Mouse (Mus musculus) heart, embryonic 13.5 days (tissue): Measurements from ENCODE around the gene E2f1. TPM values are rescaled to one million over a fixed set of nuclear protein-coding genes. Genes with fewer than 3 reads are reported as not detected.

Experiments used
- ATAC-seq: fragments of 200-750 bp; cut with Nextera tagmentation; 2 replicates; pipeline ENCODE4 v1.8.0; 2017; ENCODE audit warnings: moderate TSS enrichment; ENCODE audit not compliant: insufficient number of reproducible peaks, low FRiP score, low TSS enrichment; ENCODE audit errors: extremely low read depth
- H3K27ac ChIP-seq: fragments of 300-500 bp; sonication (generic); replicated peaks from 2 replicates; pipeline ENCODE4 v1.5.1; 2015; ENCODE audit warnings: moderate library complexity, mild to moderate bottlenecking, inconsistent platforms
- H3K27me3 ChIP-seq: fragments of 300-500 bp; sonication (generic); replicated peaks from 2 replicates; pipeline ENCODE4 v1.6.1; 2015; ENCODE audit warnings: mild to moderate bottlenecking, inconsistent platforms
- H3K36me3 ChIP-seq: fragments of 300-500 bp; sonication (generic); 2 replicates; pipeline ENCODE4 v1.6.1; 2015; ENCODE audit warnings: mild to moderate bottlenecking, inconsistent platforms
- H3K4me1 ChIP-seq: fragments of 300-500 bp; sonication (generic); 2 replicates; pipeline ENCODE4 v1.6.1; 2015; ENCODE audit warnings: inconsistent platforms
- H3K4me2 ChIP-seq: fragments of 300-500 bp; sonication (generic); 2 replicates; pipeline ENCODE4 v1.6.1; 2015; ENCODE audit warnings: inconsistent platforms, mild to moderate bottlenecking, moderate library complexity
- H3K4me3 ChIP-seq: fragments of 300-500 bp; sonication (generic); 2 replicates; pipeline ENCODE4 v1.5.1; 2015; ENCODE audit warnings: moderate library complexity, mild to moderate bottlenecking, inconsistent platforms
- H3K9ac ChIP-seq: fragments of 300-500 bp; sonication (generic); 2 replicates; pipeline ENCODE4 v1.6.1; 2015; ENCODE audit warnings: inconsistent platforms, mild to moderate bottlenecking, moderate library complexity
- H3K9me3 ChIP-seq: fragments of 300-500 bp; sonication (generic); 2 replicates; pipeline ENCODE4 v1.6.1; 2016; ENCODE audit warnings: inconsistent platforms
- WGBS: fragments of 180-500 bp; shearing (Covaris S2); methylation state at CpG from one replicate; pipeline ENCODE4 v1.1.7; 2015; ENCODE audit warnings: mixed read lengths; 5-methylcytosine and 5-hydroxymethylcytosine counted together
- polyA plus RNA-seq: library from polyadenylated mRNA; unstranded; fragments of >200 nt; fragmentation: Nextera tagmentation; extraction: Ambion mirVana; gene quantifications from 2 replicates; pipeline ENCODE4 v1.2.1, GENCODE M21; 2015

The E2f1 gene
- polyA plus RNA-seq, 1 experiment from 2014 or later, result 15.5 TPM

DNA sequence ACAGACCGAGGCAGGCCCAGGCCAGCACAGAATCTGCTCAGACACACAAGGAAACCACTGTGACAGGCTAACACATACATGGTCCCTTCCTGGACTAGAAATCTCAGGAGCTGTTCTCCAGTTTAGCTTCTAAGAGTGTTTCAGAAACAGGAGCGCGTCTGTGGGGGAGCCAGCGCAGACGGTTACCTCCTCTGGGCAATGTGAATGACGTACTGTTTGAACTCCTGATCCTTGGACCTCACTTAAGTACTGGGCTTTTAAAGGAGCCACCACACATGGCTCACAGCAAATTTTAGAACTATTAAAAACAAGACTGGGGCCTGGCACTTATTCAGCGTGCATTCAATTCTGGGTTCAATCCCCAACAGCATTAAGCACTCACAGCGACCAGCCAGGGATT, 3.1 kb downstream of the E2f1 start:
- H3K27ac ChIP-seq, result no peak overlapping the region
- peaks cover 39% of the 10 kb centered on the region for H3K4me1 ChIP-seq

DNA sequence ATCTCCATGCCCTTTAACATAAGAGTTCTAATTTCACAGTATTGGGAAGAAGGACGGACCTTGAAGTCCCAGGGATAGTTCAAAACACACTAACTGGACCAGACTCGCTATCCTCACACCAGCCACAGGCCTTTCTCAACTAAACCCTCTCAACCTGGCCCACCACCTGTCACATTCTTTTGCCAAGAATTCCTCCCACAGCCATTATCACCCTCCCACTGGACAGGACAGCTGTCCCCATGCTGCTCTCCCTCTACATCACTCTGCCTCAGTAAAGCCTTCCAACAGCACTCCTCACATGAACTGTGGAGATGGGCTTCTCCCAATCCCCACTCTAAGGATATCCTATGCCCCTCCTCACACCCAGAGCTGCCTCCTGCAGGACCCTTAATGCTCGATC, 4.1 kb downstream of the E2f1 start:
- H3K4me3 ChIP-seq, result no peak overlapping the region
- H3K9ac ChIP-seq, result 0 out of 2 replicates have a peak overlapping the region, but pooled peaks have one; percentile 2
- no peaks in the 10 kb centered on the region for H3K9me3 ChIP-seq
- no peaks in the 10 kb centered on the region for H3K27me3 ChIP-seq
- H3K27ac ChIP-seq, result no peak overlapping the region
- H3K4me2 ChIP-seq, result no peak overlapping the region
- no peak for ATAC-seq
- H3K36me3 ChIP-seq, result peaks cover 33% of the 10 kb centered on the region
- 70% methylated on average over 3 of the region's 3 CpGs for WGBS
- peaks cover 34% of the 10 kb centered on the region for H3K4me1 ChIP-seq

More for the DNA sequence above, 3.1 kb downstream of the E2f1 start:
- Histone ChIP-seq H3K36me3 (peaks cover 22% of the 10 kb centered on the region), H3K4me2 (no peak overlapping the region), H3K4me3 (no peak overlapping the region), H3K9me3 (no peaks in the 10 kb centered on the region), H3K9ac (peak overlapping the region; percentile 9; the same call in 1 of the 2 replicates), H3K27me3 (no peaks in the 10 kb centered on the region)
- 61% methylated on average over 8 of the region's 8 CpGs for WGBS
- ATAC-seq, result no peak

DNA sequence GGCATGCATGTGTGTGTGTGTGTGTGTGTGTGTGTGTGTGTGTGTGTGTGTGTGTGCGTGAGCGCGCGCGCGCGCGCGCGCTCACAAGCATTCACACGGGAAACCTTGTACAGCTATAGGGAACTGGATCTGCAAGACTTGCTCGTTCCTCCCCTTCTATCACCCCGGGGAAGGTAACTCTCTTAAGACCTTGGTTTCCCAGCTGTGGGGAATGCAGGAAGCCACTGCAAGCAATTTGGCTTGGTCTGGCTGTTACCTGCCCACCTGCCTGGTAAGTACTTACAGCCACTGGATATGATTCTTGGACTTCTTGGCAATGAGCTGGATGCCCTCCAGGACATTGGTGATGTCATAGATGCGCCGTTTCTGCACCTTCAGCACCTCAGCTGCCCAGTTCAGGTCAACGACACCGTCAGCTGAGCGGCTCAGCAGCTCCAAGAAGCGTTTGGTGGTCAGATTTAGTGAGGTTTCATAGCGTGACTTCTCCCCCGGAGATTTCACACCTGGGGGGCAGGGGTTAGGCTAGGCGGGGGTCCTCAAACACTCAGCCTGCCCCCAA, 6.0 kb downstream of the E2f1 start:
- no peaks in the 10 kb centered on the region for H3K9me3 ChIP-seq
- no peak overlapping the region for H3K27ac ChIP-seq
- ATAC-seq, result no peak
- 0 out of 2 replicates have a peak, but pooled peaks cover 7% of the 10 kb centered on the region for H3K27me3 ChIP-seq
- peaks cover 38% of the 10 kb centered on the region for H3K4me1 ChIP-seq
- H3K4me3 ChIP-seq, result no peak overlapping the region
- no peak overlapping the region for H3K9ac ChIP-seq
- no peak overlapping the region for H3K4me2 ChIP-seq
- WGBS, result 84% methylated on average over 22 of the region's 22 CpGs
- peaks cover 36% of the 10 kb centered on the region for H3K36me3 ChIP-seq

DNA sequence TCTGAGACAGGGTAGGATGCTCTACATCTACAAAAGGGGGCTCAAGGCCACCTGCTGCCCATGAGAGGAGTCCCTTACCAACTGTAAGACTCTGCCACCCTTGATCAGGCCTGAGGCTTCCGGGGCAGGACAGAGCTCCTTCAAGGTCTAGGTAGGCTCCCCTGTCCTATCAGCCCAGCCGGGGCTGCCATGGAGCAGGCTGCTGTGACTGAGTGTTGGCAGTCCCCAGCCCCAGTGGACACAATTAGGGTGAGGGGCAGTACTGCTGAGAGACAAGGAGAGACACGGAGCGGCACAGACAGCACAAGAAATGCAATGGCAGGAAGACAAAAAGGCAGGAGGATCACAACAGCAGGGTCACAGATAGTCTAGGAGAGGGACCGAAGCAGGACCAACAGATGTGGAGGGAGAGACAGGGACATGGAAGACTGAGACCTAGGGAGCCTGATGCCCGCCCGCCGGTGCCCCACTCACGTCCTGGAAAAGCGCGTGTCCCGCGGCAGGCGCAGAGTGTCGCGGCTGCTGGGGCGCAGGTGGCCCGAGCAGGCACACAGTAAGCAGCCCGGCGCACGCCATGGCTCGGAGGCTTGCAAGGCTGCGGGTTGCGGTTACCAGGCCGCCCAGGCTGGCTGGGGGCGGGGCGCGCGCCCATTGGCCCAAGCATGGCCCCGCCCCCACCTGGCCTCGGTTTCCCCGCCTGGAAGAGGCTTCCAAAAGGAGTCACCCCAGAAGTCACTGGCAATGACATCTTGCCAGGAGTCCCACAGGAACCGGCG, 11.2 kb downstream of the E2f1 start, which contains the start of gene Necab3:
Gene Necab3 (minus strand): TSS at position 627 of the 776 bp plus-strand sequence.
- peaks cover 40% of the 10 kb centered on the region for H3K4me1 ChIP-seq
- no peak within 1 kb of the TSS for H3K27ac ChIP-seq
- H3K9ac ChIP-seq, result peak within 1 kb of the TSS; percentile 37
- H3K36me3 ChIP-seq, result peaks cover 29% of the 10 kb centered on the region
- peaks cover 15% of the 10 kb centered on the region for H3K27me3 ChIP-seq
- WGBS, result 6% methylated on average over 34 of the region's 34 CpGs
- peak within 1 kb of the TSS; percentile 63 for H3K4me2 ChIP-seq
- no peaks in the 10 kb centered on the region for H3K9me3 ChIP-seq
- no peak for ATAC-seq
- H3K4me3 ChIP-seq, result peak within 1 kb of the TSS; percentile 35

DNA sequence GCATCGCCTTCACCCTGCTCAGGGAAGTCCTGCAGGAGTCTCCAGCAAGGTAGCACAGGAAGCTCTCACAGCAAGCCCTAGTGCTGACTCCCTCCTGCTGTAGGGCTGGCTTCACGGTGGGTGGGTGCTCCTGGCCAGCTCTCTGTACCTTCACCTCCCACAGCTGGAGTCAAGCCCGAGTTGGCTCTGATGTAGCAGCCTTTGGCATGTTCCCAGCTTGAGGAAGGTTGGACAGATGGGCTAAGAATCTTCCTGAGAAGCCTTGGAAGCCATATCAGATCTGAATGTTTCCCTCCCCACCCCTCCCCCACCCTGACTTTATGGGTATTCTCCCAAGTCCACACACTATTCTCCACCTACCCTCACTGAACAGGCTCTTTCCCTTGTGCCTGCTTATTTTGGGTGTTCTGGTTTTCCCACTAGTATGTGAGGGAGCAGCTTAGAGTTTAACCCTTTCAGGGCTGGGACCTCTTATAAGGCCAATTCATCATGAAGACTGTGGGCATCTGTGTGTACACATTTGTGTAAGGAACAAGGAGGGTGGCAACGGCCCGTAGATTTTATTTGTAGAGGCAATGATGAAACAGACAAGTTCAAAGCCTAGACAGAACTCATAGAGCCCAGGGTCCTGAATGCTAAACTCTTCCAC, 12.4 kb downstream of the E2f1 start:
- no peak overlapping the region for H3K4me3 ChIP-seq
- no peaks in the 10 kb centered on the region for H3K9me3 ChIP-seq
- H3K27ac ChIP-seq, result no peak overlapping the region
- peaks cover 25% of the 10 kb centered on the region for H3K27me3 ChIP-seq
- no peak overlapping the region for H3K9ac ChIP-seq
- 46% methylated on average over 5 of the region's 5 CpGs for WGBS
- peaks cover 46% of the 10 kb centered on the region for H3K4me1 ChIP-seq
- no peak overlapping the region for H3K4me2 ChIP-seq
- ATAC-seq, result no peak
- H3K36me3 ChIP-seq, result peaks cover 18% of the 10 kb centered on the region

DNA sequence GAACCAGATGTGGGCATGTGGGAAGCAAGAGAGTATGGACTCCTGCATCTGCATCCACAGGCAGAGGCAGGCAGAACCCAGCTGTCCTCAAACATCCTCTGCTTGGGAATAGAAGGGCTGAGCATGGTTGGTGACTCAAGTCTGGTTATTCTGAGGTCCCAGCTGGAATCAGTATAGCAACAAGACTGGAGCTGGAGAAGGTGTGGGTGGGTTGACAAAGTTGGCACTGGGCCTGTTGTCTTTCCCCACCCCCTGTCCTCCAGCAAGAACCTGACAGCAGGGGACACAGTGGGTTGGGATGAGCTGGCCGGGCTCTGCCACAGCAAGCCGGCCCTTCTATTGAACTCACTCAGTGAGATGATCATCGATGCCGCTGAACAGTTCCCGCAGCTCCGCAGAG, 14.5 kb downstream of the E2f1 start:
- H3K4me3 ChIP-seq, result no peak overlapping the region
- ATAC-seq, result no peak
- no peaks in the 10 kb centered on the region for H3K9me3 ChIP-seq
- no peak overlapping the region for H3K9ac ChIP-seq
- H3K4me2 ChIP-seq, result no peak overlapping the region
- 74% methylated on average over 6 of the region's 6 CpGs for WGBS
- peaks cover 46% of the 10 kb centered on the region for H3K27me3 ChIP-seq
- H3K27ac ChIP-seq, result no peak overlapping the region
- H3K4me1 ChIP-seq, result peaks cover 53% of the 10 kb centered on the region
- H3K36me3 ChIP-seq, result no peaks in the 10 kb centered on the region

DNA sequence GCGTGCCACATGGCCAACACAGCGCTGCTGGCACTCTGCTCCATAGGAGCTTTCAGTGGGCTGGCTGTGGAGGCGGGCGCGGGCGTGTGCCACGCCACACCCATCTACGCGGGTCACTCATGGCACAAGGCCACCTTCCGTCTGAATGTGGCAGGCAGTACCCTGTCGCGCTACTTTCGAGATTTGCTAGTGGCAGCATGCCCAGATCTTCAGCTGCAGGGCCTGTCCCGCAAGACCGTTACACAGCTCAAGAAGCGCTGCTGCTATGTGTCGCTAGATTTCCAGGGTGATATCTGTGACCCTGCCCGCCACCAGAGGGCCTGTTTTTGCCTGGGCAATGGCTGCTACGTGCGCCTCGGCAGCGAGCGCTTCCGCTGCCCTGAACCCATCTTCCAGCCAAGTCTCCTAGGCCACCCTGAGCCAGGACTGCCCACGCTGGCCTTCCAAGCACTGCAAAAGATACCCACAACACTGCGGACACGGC, 17.2 kb downstream of the E2f1 start:
- peaks cover 43% of the 10 kb centered on the region for H3K4me1 ChIP-seq
- H3K27me3 ChIP-seq, result peaks cover 53% of the 10 kb centered on the region

DNA sequence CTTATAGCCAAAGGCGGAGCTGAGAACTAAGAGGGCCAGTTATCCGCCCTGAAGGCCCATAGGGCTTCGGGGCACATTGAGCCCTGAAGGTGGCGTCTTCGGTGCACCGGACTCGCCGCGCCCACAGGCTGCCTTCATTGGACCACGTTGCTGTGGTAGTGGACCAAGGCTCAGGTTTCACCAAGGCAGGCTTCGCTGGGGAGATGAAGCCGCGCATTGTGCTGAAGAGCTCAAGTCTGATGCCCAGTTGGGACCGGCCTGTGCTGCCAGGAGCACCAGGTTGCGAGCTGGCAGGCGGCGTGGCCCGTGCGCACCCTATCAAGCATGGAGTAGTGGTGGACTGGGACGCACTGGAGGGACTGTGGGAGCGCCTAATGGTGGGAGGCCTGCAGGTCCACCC, 17.8 kb downstream of the E2f1 start:
- Histone ChIP-seq H3K9ac (peak overlapping the region; percentile 66; the same call in 1 of the 2 replicates), H3K36me3 (no peaks in the 10 kb centered on the region), H3K4me1 (peaks cover 38% of the 10 kb centered on the region), H3K27ac (no peak overlapping the region), H3K4me2 (peak overlapping the region; percentile 69), H3K9me3 (no peaks in the 10 kb centered on the region), H3K4me3 (peak overlapping the region; percentile 42), H3K27me3 (peaks cover 53% of the 10 kb centered on the region)
- ATAC-seq, result no peak
- WGBS, result 22% methylated on average over 21 of the region's 21 CpGs

More for the DNA sequence above, 17.2 kb downstream of the E2f1 start:
- H3K27ac ChIP-seq, result no peak overlapping the region
- no peaks in the 10 kb centered on the region for H3K36me3 ChIP-seq
- peak overlapping the region; percentile 66 for H3K9ac ChIP-seq
- peak overlapping the region; percentile 42 for H3K4me3 ChIP-seq
- 17% methylated on average over 26 of the region's 27 CpGs for WGBS
- H3K4me2 ChIP-seq, result peak overlapping the region; percentile 69
- H3K9me3 ChIP-seq, result no peaks in the 10 kb centered on the region
- 0 out of 2 replicates have a peak, but pooled peaks have one; percentile 8 for ATAC-seq

DNA sequence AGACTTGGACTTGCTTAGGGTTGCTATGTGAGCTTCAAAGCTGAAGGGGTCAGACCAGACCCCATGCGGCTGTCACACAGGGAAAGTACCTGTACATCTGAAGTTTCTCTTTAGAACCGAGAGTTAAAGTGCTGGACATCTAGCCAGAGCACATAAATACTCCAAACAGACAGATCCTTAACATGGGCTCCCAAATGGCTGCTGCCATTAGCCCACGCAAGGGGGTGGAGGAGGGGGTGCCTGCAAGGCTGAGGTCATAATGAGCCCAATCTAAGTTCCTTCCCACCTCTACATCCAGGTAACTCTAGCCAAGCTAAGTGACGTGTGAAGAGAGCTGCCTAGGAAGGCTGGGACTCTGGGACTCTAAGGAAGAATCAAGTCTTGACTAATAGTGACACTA, 18.2 kb downstream of the E2f1 start, which contains the start of gene Actl10:
Gene Actl10 (plus strand): TSS at position 301 of the 400 bp plus-strand sequence.
- H3K27me3 ChIP-seq, result peaks cover 53% of the 10 kb centered on the region
- peaks cover 36% of the 10 kb centered on the region for H3K4me1 ChIP-seq
- H3K4me3 ChIP-seq, result peak within 1 kb of the TSS; percentile 42
- no peak within 1 kb of the TSS for H3K27ac ChIP-seq
- no peak for ATAC-seq
- H3K9ac ChIP-seq, result peak within 1 kb of the TSS; percentile 66
- no peaks in the 10 kb centered on the region for H3K9me3 ChIP-seq
- no peaks in the 10 kb centered on the region for H3K36me3 ChIP-seq
- peak within 1 kb of the TSS; percentile 69 for H3K4me2 ChIP-seq
- WGBS, result 78% methylated on average over 4 of the region's 4 CpGs

DNA sequence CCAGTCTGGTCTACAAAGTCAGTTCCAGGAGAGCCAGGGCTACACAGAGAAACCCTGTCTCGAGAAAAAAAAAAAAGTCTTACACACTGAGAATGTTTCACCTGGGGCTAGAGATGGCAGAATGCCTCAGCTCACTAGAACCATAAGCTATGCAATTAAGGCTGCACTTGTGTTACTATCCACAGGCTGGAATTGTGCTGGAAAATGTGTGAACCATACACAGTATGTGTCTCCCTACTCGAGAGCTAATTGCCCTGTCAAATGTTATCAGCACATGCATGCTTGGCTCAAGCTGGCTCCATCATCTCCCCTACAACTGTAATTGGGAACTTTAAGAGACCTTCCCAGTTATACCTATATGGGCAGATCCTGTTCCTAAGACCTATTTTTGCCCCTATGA, 18.8 kb downstream of the E2f1 start:
- no peaks in the 10 kb centered on the region for H3K36me3 ChIP-seq
- peaks cover 36% of the 10 kb centered on the region for H3K4me1 ChIP-seq
- no peak overlapping the region for H3K9ac ChIP-seq
- H3K27ac ChIP-seq, result no peak overlapping the region
- H3K4me3 ChIP-seq, result no peak overlapping the region
- WGBS, result 52% methylated on average over 2 of the region's 2 CpGs
- peaks cover 53% of the 10 kb centered on the region for H3K27me3 ChIP-seq
- ATAC-seq, result no peak
- H3K4me2 ChIP-seq, result no peak overlapping the region
- no peaks in the 10 kb centered on the region for H3K9me3 ChIP-seq

DNA sequence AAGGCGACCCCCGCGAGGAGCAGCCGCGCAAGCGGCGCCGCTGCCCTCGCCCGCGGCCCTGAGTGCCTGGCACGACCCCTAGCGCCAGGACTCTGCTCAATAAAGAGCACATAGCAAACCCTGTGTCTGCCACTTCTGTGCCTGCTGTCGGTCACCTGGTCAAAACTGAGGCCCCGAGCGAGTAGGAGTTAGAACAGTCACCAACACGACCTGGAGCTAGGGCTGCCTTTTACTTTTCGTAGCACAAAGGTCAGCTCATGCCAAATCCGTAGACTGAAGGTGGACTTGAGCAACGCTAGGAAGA, 19.9 kb downstream of the E2f1 start:
- WGBS, result 16% methylated on average over 20 of the region's 20 CpGs
- no peak overlapping the region for H3K27ac ChIP-seq
- ATAC-seq, result no peak
- no peaks in the 10 kb centered on the region for H3K9me3 ChIP-seq
- H3K4me2 ChIP-seq, result peak overlapping the region; percentile 92
- H3K9ac ChIP-seq, result no peak overlapping the region
- H3K4me3 ChIP-seq, result peak overlapping the region; percentile 54
- H3K27me3 ChIP-seq, result peaks cover 53% of the 10 kb centered on the region
- H3K4me1 ChIP-seq, result peaks cover 29% of the 10 kb centered on the region
- no peaks in the 10 kb centered on the region for H3K36me3 ChIP-seq
